Mouse (Mus musculus): Measurements from ENCODE around the gene Zfp697.
"Not testable (repeated sequence)": the region's sequence is repeated elsewhere in the genome, so short reads cannot be mapped to it uniquely, and the experiment has no call there.

Zfp697 gene

GRCm38 (mm10) chr3:98522779-98523178 is 140.5 kb downstream of the Zfp697 start:
- not testable (repeated sequence) for DNase-seq (ENCODE audit: low read depth)

GRCm38 (mm10) chr3:98524552-98524951 is 142.3 kb downstream of the Zfp697 start:
- DNase-seq (ENCODE audit: low read depth): not testable (repeated sequence)

GRCm38 (mm10) chr3:98524978-98525377 is 142.7 kb downstream of the Zfp697 start:
- not testable (repeated sequence) for DNase-seq (ENCODE audit: low read depth)

- DNase-seq (ENCODE audit: low read depth): not testable (repeated sequence)
Measured at GRCm38 (mm10) chr3:98547641-98548040, 165.4 kb downstream of the Zfp697 start.

GRCm38 (mm10) chr3:98548495-98548894 is 166.2 kb downstream of the Zfp697 start:
- DNase-seq (ENCODE audit: low read depth): not testable (repeated sequence)

GRCm38 (mm10) chr3:98550215-98550614 is 168.0 kb downstream of the Zfp697 start:
- not testable (repeated sequence) for DNase-seq (ENCODE audit: low read depth)

- DNase-seq (ENCODE audit: low read depth): not testable (repeated sequence)
Measured at GRCm38 (mm10) chr3:98550832-98551231, 168.6 kb downstream of the Zfp697 start.

- DNase-seq (ENCODE audit: low read depth): not testable (repeated sequence)
Measured at GRCm38 (mm10) chr3:98560711-98561110, 178.4 kb downstream of the Zfp697 start.

- DNase-seq (ENCODE audit: low read depth): not testable (repeated sequence)
Measured at GRCm38 (mm10) chr3:98563831-98564230, 181.6 kb downstream of the Zfp697 start.

- not testable (repeated sequence) for DNase-seq (ENCODE audit: low read depth)
Measured at GRCm38 (mm10) chr3:98564894-98565293, 182.6 kb downstream of the Zfp697 start.

- not testable (repeated sequence) for DNase-seq (ENCODE audit: low read depth)
Measured at GRCm38 (mm10) chr3:98567717-98568116, 185.5 kb downstream of the Zfp697 start.

- DNase-seq (ENCODE audit: low read depth): not testable (repeated sequence)
Measured at GRCm38 (mm10) chr3:98581024-98581423, 198.8 kb downstream of the Zfp697 start.

GRCm38 (mm10) chr3:98582202-98582601 is 199.9 kb downstream of the Zfp697 start:
- DNase-seq (ENCODE audit: low read depth): not testable (repeated sequence)

GRCm38 (mm10) chr3:98582622-98583021 is 200.4 kb downstream of the Zfp697 start:
- DNase-seq (ENCODE audit: low read depth): not testable (repeated sequence)

GRCm38 (mm10) chr3:98587721-98588120 is 205.5 kb downstream of the Zfp697 start:
- no peak for DNase-seq (ENCODE audit: low read depth)

GRCm38 (mm10) chr3:98588707-98589106 is 206.4 kb downstream of the Zfp697 start, which contains the start of gene Gm10681:
Gm10681 (minus strand) TSS chr3:98588807.
- no peak for DNase-seq (ENCODE audit: low read depth)

GRCm38 (mm10) chr3:98613540-98613939 is 231.3 kb downstream of the Zfp697 start:
- DNase-seq (ENCODE audit: low read depth): not testable (repeated sequence)

GRCm38 (mm10) chr3:98613963-98614362 is 231.7 kb downstream of the Zfp697 start:
- no peak for DNase-seq (ENCODE audit: low read depth)

GRCm38 (mm10) chr3:98614406-98614927 is 232.2 kb downstream of the Zfp697 start:
- not testable (repeated sequence) for DNase-seq (ENCODE audit: low read depth)

GRCm38 (mm10) chr3:98616244-98616643 is 234.0 kb downstream of the Zfp697 start:
- DNase-seq (ENCODE audit: low read depth): not testable (repeated sequence)

- not testable (repeated sequence) for DNase-seq (ENCODE audit: low read depth)
Measured at GRCm38 (mm10) chr3:98616786-98617185, 234.5 kb downstream of the Zfp697 start.

- DNase-seq (ENCODE audit: low read depth): no peak
Measured at GRCm38 (mm10) chr3:98629633-98630032, 247.4 kb downstream of the Zfp697 start.

GRCm38 (mm10) chr3:98630152-98630551 is 247.9 kb downstream of the Zfp697 start, which contains the start of gene Hsd3b5:
Hsd3b5 (minus strand) TSS chr3:98630252.
- no peak for DNase-seq (ENCODE audit: low read depth)

- no peak for DNase-seq (ENCODE audit: low read depth)
Measured at GRCm38 (mm10) chr3:98635145-98635544, 252.9 kb downstream of the Zfp697 start.

Data from c-Kit-positive CD71-negative TER-119-negative erythroid progenitor cells, embryonic 14.5 days (primary cell).